8 mouse cellular contexts compared by ENCODE assay signal in genomic region chr19:4120496-4120895, GRCm38 (mm10). TPM values are rescaled to one million over a fixed set of nuclear protein-coding genes. Genes with fewer than 3 reads are reported as not detected.
DNase-seq lines count a peak whose midpoint lies in the region; ATAC-seq lines count a peak whose summit lies in the region.

No protein-coding gene starts in this region.

- no peaks in the 10 kb centered on the region for H3K9me3 ChIP-seq in heart, embryonic 10.5 days
- no peaks in the 10 kb centered on the region for H3K9me3 ChIP-seq in forebrain, embryonic 15.5 days
- no peaks in the 10 kb centered on the region for H3K9me3 ChIP-seq in liver, embryonic 15.5 days (replicated peaks)

- no peaks in the 10 kb centered on the region for H3K27me3 ChIP-seq in heart, embryonic 10.5 days (ENCODE audit: insufficient read depth, poor library complexity, severe bottlenecking)
- no peaks in the 10 kb centered on the region for H3K27me3 ChIP-seq in forebrain, embryonic 15.5 days
- H3K27me3 ChIP-seq in liver, embryonic 15.5 days, result no peaks in the 10 kb centered on the region

- H3K4me3 ChIP-seq in heart, embryonic 10.5 days, result peak overlapping the region; percentile 62
- peak overlapping the region; percentile 54 for H3K4me3 ChIP-seq in forebrain, embryonic 15.5 days
- H3K4me3 ChIP-seq in liver, embryonic 15.5 days (replicated peaks), result no peak overlapping the region

- WGBS in heart, embryonic 10.5 days, result 89% methylated on average over 2 of the region's 2 CpGs
- WGBS in forebrain, embryonic 15.5 days, result 95% methylated on average over 2 of the region's 2 CpGs
- WGBS in liver, embryonic 15.5 days (ENCODE audit: insufficient replicate concordance), result 86% methylated on average over 2 of the region's 2 CpGs

- peaks cover 13% of the 10 kb centered on the region; the same call in 1 of the 2 replicates for H3K4me1 ChIP-seq in heart, embryonic 10.5 days
- peaks cover 16% of the 10 kb centered on the region for H3K4me1 ChIP-seq in forebrain, embryonic 15.5 days
- H3K4me1 ChIP-seq in liver, embryonic 15.5 days (replicated peaks), result peaks cover 60% of the 10 kb centered on the region

- peak overlapping the region; percentile 49 for H3K4me2 ChIP-seq in forebrain, embryonic 15.5 days (replicated peaks)
- peak overlapping the region; percentile 80 for H3K4me2 ChIP-seq in liver, embryonic 15.5 days

- ATAC-seq in forebrain, embryonic 15.5 days (replicated peaks), result no peak
- no peak for ATAC-seq in liver, embryonic 15.5 days (ENCODE audit: insufficient read depth)

- no peak overlapping the region for H3K27ac ChIP-seq in heart, embryonic 10.5 days
- H3K27ac ChIP-seq in forebrain, embryonic 15.5 days (replicated peaks), result peak overlapping the region; percentile 91; the same call in 1 of the 2 replicates
- no peak overlapping the region for H3K27ac ChIP-seq in liver, embryonic 15.5 days (replicated peaks)

- no peak overlapping the region for H3K9ac ChIP-seq in forebrain, embryonic 15.5 days (replicated peaks)
- no peak overlapping the region for H3K9ac ChIP-seq in liver, embryonic 15.5 days

- no peak for DNase-seq in heart, embryonic 10.5 days (ENCODE audit: low spot score)
- no peak for DNase-seq in heart, adult 9 months (ENCODE audit: low spot score in 2 of 2)
- peak; percentile 17 to 26 for DNase-seq in B cell, adult 2 months
- no peak for DNase-seq in thymus, postnatal 25 days
- DNase-seq in frontal cortex, postnatal 10 days (ENCODE audit: low spot score in 2 of 2), result no peak
- no peak for DNase-seq in layer of hippocampus, adult 9-11 months

- peaks cover 32% of the 10 kb centered on the region for H3K36me3 ChIP-seq in heart, embryonic 10.5 days
- H3K36me3 ChIP-seq in forebrain, embryonic 15.5 days, result peaks cover 9% of the 10 kb centered on the region
- H3K36me3 ChIP-seq in liver, embryonic 15.5 days (replicated peaks), result peaks cover 27% of the 10 kb centered on the region

RNA-seq across cellular contexts. Expression of gene Aip, which starts 5.2 kb away (rescaled TPM):
- 89.7 and 93.8 TPM in 2 replicates for polyA plus RNA-seq in heart, embryonic 10.5 days (2016; fragmentation: Nextera tagmentation; extraction: Ambion mirVana)
- polyA plus RNA-seq in forebrain, embryonic 15.5 days (2015; fragmentation: Nextera tagmentation; extraction: Ambion mirVana), result 90.1 and 92.5 TPM in 2 replicates
- polyA plus RNA-seq in liver, embryonic 15.5 days (2015; fragmentation: Nextera tagmentation; extraction: Ambion mirVana), result 35.8 and 38.3 TPM in 2 replicates

RNA-seq across cellular contexts. Expression of gene Gpr152, which starts 19.1 kb away (rescaled TPM):
- not detected in 2 replicates for polyA plus RNA-seq in heart, embryonic 10.5 days (2016; fragmentation: Nextera tagmentation; extraction: Ambion mirVana)
- not detected in 2 replicates for polyA plus RNA-seq in forebrain, embryonic 15.5 days (2015; fragmentation: Nextera tagmentation; extraction: Ambion mirVana)
- polyA plus RNA-seq in liver, embryonic 15.5 days (2015; fragmentation: Nextera tagmentation; extraction: Ambion mirVana), result not detected in 2 replicates

RNA-seq across cellular contexts. Expression of gene Pitpnm1, which starts 20.7 kb away (rescaled TPM):
- 14.3 and 21.2 TPM in 2 replicates for polyA plus RNA-seq in heart, embryonic 10.5 days (2016; fragmentation: Nextera tagmentation; extraction: Ambion mirVana)
- polyA plus RNA-seq in forebrain, embryonic 15.5 days (2015; fragmentation: Nextera tagmentation; extraction: Ambion mirVana), result 40.7 and 47.2 TPM in 2 replicates
- 6.0 and 7.9 TPM in 2 replicates for polyA plus RNA-seq in liver, embryonic 15.5 days (2015; fragmentation: Nextera tagmentation; extraction: Ambion mirVana)

RNA-seq across cellular contexts. Expression of gene Cabp4, which starts 23.3 kb away (rescaled TPM):
- polyA plus RNA-seq in heart, embryonic 10.5 days (2016; fragmentation: Nextera tagmentation; extraction: Ambion mirVana), result not detected in 2 replicates
- polyA plus RNA-seq in forebrain, embryonic 15.5 days (2015; fragmentation: Nextera tagmentation; extraction: Ambion mirVana), result 0.10 and 0.15 TPM in 2 replicates
- 0.13 TPM in 2 replicates for polyA plus RNA-seq in liver, embryonic 15.5 days (2015; fragmentation: Nextera tagmentation; extraction: Ambion mirVana)

RNA-seq across cellular contexts. Expression of gene Cdk2ap2, which starts 23.5 kb away (rescaled TPM):
- polyA plus RNA-seq in heart, embryonic 10.5 days (2016; fragmentation: Nextera tagmentation; extraction: Ambion mirVana), result 67.9 and 86.0 TPM in 2 replicates
- polyA plus RNA-seq in forebrain, embryonic 15.5 days (2015; fragmentation: Nextera tagmentation; extraction: Ambion mirVana), result 82.1 and 83.2 TPM in 2 replicates
- 115 and 127 TPM in 2 replicates for polyA plus RNA-seq in liver, embryonic 15.5 days (2015; fragmentation: Nextera tagmentation; extraction: Ambion mirVana)

Comparison
In these comparisons a context has a peak if more than half of its experiments do, and no peak if none do; other contexts are left out.
1. DNase-seq: peak in B cell, adult 2 months (2 of 2); none in heart, embryonic 10.5 days (single experiment), heart, adult 9 months (0 of 2), thymus, postnatal 25 days (single experiment), frontal cortex, postnatal 10 days (0 of 2) and layer of hippocampus, adult 9-11 months (single experiment).